Mouse (Mus musculus): Measurements from ENCODE around the gene Arhgap23.

GRCm38 (mm10) chr11:97412808-97413347 lies 2.5 kb upstream of the Arhgap23 start:
- TF ChIP-seq CTCF (IDR thresholded peaks at IDR 0.05; ENCODE audit: low read depth) (no peak), EP300 (optimal IDR thresholded peaks at IDR 0.05) (no peak)

Data from stomach, postnatal 0 days (tissue).